Mouse (Mus musculus) stomach, embryonic 16.5 days (tissue): Measurements from ENCODE around the gene Ebf1. TPM values are rescaled to one million over a fixed set of nuclear protein-coding genes. Genes with fewer than 3 reads are reported as not detected.

Experiments
- ATAC-seq: fragments of 200-750 bp; cut with Nextera tagmentation; 2 replicates; pipeline ENCODE4 v1.8.0; 2017; ENCODE audit warnings: moderate number of reproducible peaks, moderate TSS enrichment; ENCODE audit not compliant: insufficient read depth, low FRiP score
- H3K27ac ChIP-seq: fragments of 300-500 bp; sonication (generic); 2 replicates; pipeline ENCODE4 v1.5.1; 2014; ENCODE audit warnings: low read length
- H3K27me3 ChIP-seq: fragments of 300-500 bp; sonication (generic); 2 replicates; pipeline ENCODE4 v1.6.1; 2014; ENCODE audit warnings: low read length, control low read depth, mixed read lengths; ENCODE audit not compliant: control insufficient read depth, insufficient read depth
- H3K36me3 ChIP-seq: fragments of 300-500 bp; sonication (generic); 2 replicates; pipeline ENCODE4 v1.6.1; 2014; ENCODE audit warnings: low read length; ENCODE audit not compliant: control insufficient read depth, insufficient read depth
- H3K4me1 ChIP-seq: fragments of 300-500 bp; sonication (generic); 2 replicates; pipeline ENCODE4 v1.6.1; 2014; ENCODE audit warnings: low read length, control low read depth, mixed read lengths; ENCODE audit not compliant: control insufficient read depth, insufficient read depth
- H3K4me2 ChIP-seq: fragments of 300-500 bp; sonication (generic); 2 replicates; pipeline ENCODE4 v1.6.1; 2014; ENCODE audit warnings: low read depth, low read length, mixed read lengths
- H3K4me3 ChIP-seq: fragments of 300-500 bp; sonication (generic); replicated peaks from 2 replicates; pipeline ENCODE4 v1.5.1; 2014; ENCODE audit warnings: mild to moderate bottlenecking, low read length
- H3K9ac ChIP-seq: fragments of 300-500 bp; sonication (generic); 2 replicates; pipeline ENCODE4 v1.6.1; 2014; ENCODE audit warnings: low read length
- H3K9me3 ChIP-seq: fragments of 300-500 bp; sonication (generic); replicated peaks from 2 replicates; pipeline ENCODE4 v1.6.1; 2016; ENCODE audit warnings: low read length, control low read depth; ENCODE audit not compliant: control insufficient read depth
- WGBS: fragments of 180-500 bp; shearing (Covaris S2); extraction: QIAGEN DNeasy Blood & Tissue Kit; methylation state at CpG from one replicate; pipeline ENCODE4 v1.1.7; 2014; 5-methylcytosine and 5-hydroxymethylcytosine counted together
- polyA plus RNA-seq: library from polyadenylated mRNA; unstranded; fragments of >200 nt; fragmentation: Nextera tagmentation; extraction: Ambion mirVana; gene quantifications from 2 replicates; pipeline ENCODE4 v1.2.1, GENCODE M21; 2015

Gene Ebf1
- polyA plus RNA-seq, 1 experiment from 2014 or later, result 12.4 TPM

DNA sequence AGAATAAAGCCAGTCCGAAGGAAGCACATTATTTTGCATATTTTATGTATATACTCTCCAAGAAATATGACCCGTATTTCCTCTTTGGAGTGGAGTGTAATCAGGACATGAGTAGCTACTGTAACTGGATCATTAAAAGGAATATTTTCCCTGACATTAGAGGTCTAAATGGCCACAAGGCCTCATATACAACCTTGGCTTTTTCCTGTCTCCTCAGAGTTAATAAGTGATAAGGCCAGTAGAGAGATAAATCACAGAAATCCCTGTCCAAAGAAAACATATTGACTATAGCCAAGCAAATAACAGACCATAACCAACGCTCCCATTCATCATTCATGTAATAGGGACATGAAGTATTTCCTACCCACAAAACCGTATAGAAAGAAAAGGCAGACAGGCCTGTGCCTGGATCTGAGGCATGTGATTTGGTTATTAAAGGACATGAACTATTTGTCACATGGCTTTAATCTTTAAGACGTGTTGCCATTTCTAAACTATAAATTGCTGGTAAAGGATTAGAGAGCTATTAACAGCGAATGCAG, 315.9 kb downstream of the Ebf1 start:
- Histone ChIP-seq H3K9me3 (no peaks in the 10 kb centered on the region), H3K9ac (no peak overlapping the region), H3K4me3 (no peak overlapping the region), H3K27me3 (no peaks in the 10 kb centered on the region), H3K36me3 (no peaks in the 10 kb centered on the region), H3K27ac (no peak overlapping the region), H3K4me2 (no peak overlapping the region), H3K4me1 (no peaks in the 10 kb centered on the region)
- WGBS, result 53% methylated on average over 6 of the region's 6 CpGs
- no peak for ATAC-seq

GRCm38 (mm10) chr11:44943781-44944180, 326.7 kb downstream of the Ebf1 start:
- Histone ChIP-seq H3K27ac (no peak overlapping the region), H3K9me3 (no peaks in the 10 kb centered on the region), H3K4me3 (no peak overlapping the region), H3K9ac (no peak overlapping the region), H3K4me2 (no peak overlapping the region), H3K4me1 (no peaks in the 10 kb centered on the region), H3K27me3 (no peaks in the 10 kb centered on the region), H3K36me3 (no peaks in the 10 kb centered on the region)
- no peak for ATAC-seq
- WGBS, result 74% methylated on average over 4 of the region's 4 CpGs

- H3K27ac ChIP-seq, result no peak overlapping the region
- ATAC-seq, result no peak
- no peaks in the 10 kb centered on the region for H3K36me3 ChIP-seq
- H3K27me3 ChIP-seq, result no peaks in the 10 kb centered on the region
- WGBS, result 65% methylated on average over 2 of the region's 2 CpGs
- H3K4me2 ChIP-seq, result no peak overlapping the region
- H3K9ac ChIP-seq, result no peak overlapping the region
- H3K4me1 ChIP-seq, result no peaks in the 10 kb centered on the region
- H3K4me3 ChIP-seq, result no peak overlapping the region
- no peaks in the 10 kb centered on the region for H3K9me3 ChIP-seq
Measured at GRCm38 (mm10) chr11:44944401-44944800, 327.3 kb downstream of the Ebf1 start.

- peak; percentile 66; the same call in 1 of the 2 replicates for ATAC-seq
- H3K4me2 ChIP-seq, result no peak overlapping the region
- H3K27me3 ChIP-seq, result no peaks in the 10 kb centered on the region
- H3K27ac ChIP-seq, result no peak overlapping the region
- H3K9ac ChIP-seq, result no peak overlapping the region
- 45% methylated on average over 3 of the region's 3 CpGs for WGBS
- no peaks in the 10 kb centered on the region for H3K9me3 ChIP-seq
- no peak overlapping the region for H3K4me3 ChIP-seq
- no peaks in the 10 kb centered on the region for H3K36me3 ChIP-seq
- no peaks in the 10 kb centered on the region for H3K4me1 ChIP-seq
Measured at GRCm38 (mm10) chr11:44946618-44947017, 329.5 kb downstream of the Ebf1 start.

GRCm38 (mm10) chr11:44948541-44948940, 331.4 kb downstream of the Ebf1 start:
- 66% methylated on average over 6 of the region's 6 CpGs for WGBS
- no peaks in the 10 kb centered on the region for H3K36me3 ChIP-seq
- H3K4me2 ChIP-seq, result no peak overlapping the region
- H3K9me3 ChIP-seq, result no peaks in the 10 kb centered on the region
- no peak overlapping the region for H3K27ac ChIP-seq
- H3K4me1 ChIP-seq, result no peaks in the 10 kb centered on the region
- no peak overlapping the region for H3K9ac ChIP-seq
- H3K4me3 ChIP-seq, result no peak overlapping the region
- H3K27me3 ChIP-seq, result no peaks in the 10 kb centered on the region
- no peak for ATAC-seq

DNA sequence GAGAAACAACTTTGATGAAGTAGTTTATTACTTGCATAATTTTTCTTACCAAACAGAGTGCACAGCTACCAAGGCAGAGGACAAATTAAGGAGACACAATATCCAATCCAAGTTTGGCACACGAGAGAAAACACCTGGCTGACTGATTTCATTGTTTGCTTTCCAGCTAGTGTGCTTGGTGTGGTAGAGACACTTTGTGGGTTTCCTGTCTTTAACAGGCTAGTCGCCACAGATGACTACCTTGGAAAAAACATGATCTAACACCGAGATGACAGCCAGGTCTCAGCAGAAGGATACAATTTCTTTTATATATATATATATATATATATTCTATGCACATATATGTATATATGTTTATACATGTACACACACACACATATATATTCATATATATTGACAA, 332.0 kb downstream of the Ebf1 start:
- no peaks in the 10 kb centered on the region for H3K27me3 ChIP-seq
- no peak overlapping the region for H3K4me3 ChIP-seq
- no peaks in the 10 kb centered on the region for H3K4me1 ChIP-seq
- no peak overlapping the region for H3K4me2 ChIP-seq
- ATAC-seq, result no peak
- 66% methylated on average over 3 of the region's 3 CpGs for WGBS
- H3K36me3 ChIP-seq, result no peaks in the 10 kb centered on the region
- no peak overlapping the region for H3K9ac ChIP-seq
- no peaks in the 10 kb centered on the region for H3K9me3 ChIP-seq
- H3K27ac ChIP-seq, result no peak overlapping the region

DNA sequence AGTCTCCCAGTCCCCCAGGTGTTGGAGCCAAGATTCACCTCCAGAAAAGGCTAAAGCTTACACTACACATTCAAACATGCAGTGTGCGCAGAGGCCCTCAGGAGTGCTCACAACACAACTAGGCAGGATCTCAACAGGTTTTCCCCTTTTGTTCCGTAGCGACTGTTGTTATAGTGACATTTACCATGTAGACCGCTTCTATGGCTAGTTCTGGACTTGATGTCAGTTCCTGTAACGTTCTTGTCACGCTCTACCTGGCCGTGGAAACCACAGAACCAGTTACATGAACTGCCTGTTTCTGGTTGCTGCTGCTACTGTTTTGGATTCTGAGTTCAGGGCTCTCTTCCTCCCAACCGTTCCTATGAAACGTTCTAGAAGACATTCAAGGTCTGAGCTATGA, 333.2 kb downstream of the Ebf1 start:
- Histone ChIP-seq H3K36me3 (no peaks in the 10 kb centered on the region), H3K27ac (no peak overlapping the region), H3K4me3 (no peak overlapping the region), H3K4me2 (no peak overlapping the region), H3K4me1 (no peaks in the 10 kb centered on the region), H3K9me3 (no peaks in the 10 kb centered on the region), H3K9ac (no peak overlapping the region), H3K27me3 (no peaks in the 10 kb centered on the region)
- ATAC-seq, result no peak
- 82% methylated on average over 9 of the region's 9 CpGs for WGBS

DNA sequence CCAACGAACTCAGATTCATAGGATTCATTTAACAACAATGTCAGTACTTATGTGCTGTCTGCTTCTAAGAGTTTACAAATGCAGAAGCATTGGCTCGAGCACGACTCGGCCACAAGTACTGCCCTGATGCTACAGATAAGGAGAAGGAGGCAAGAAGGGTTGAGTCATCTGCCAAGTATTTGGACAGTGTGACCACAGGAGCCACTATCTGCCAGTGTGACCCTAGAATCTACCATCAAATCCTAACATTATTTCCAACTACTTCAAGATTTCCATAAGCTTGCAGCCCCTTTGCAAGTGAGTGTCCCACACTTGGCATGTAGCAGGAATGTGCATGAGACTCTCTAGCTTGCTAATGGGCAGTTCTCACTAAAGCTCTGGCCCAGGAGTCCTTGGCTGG, 334.4 kb downstream of the Ebf1 start:
- Histone ChIP-seq H3K9me3 (no peaks in the 10 kb centered on the region), H3K4me3 (no peak overlapping the region), H3K36me3 (no peaks in the 10 kb centered on the region), H3K27ac (no peak overlapping the region), H3K27me3 (no peaks in the 10 kb centered on the region), H3K4me2 (no peak overlapping the region), H3K9ac (no peak overlapping the region), H3K4me1 (no peaks in the 10 kb centered on the region)
- ATAC-seq, result no peak
- WGBS, result 74% methylated on average over 4 of the region's 4 CpGs

GRCm38 (mm10) chr11:44953337-44953736, 336.2 kb downstream of the Ebf1 start:
- Histone ChIP-seq H3K36me3 (no peaks in the 10 kb centered on the region), H3K9me3 (no peaks in the 10 kb centered on the region), H3K9ac (no peak overlapping the region), H3K27me3 (no peaks in the 10 kb centered on the region), H3K4me1 (no peaks in the 10 kb centered on the region), H3K27ac (no peak overlapping the region), H3K4me2 (no peak overlapping the region), H3K4me3 (no peak overlapping the region)
- ATAC-seq, result no peak
- 79% methylated on average over 1 of the region's 1 CpGs for WGBS

DNA sequence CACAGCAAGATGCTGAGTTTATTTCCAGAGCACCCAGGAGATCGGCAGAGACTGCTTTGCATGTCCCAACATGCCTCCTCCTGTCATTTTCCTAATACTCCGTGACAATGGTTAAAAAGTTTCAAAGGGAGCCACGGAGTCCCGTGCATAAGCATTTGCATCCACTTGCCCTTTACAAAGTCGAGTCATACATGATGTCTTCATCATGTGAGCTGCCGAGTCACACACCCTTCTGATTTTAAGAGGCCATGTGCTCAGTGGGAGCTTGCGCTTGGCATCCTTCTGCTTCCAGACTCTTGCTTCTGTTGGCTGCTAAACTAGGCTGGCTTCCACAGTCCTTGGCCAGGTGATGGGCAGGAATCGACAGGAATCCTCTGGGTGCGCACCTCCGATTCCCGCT, 336.7 kb downstream of the Ebf1 start:
- WGBS, result 82% methylated on average over 11 of the region's 11 CpGs
- no peaks in the 10 kb centered on the region for H3K4me1 ChIP-seq

More for the DNA sequence above, 336.7 kb downstream of the Ebf1 start:
- no peaks in the 10 kb centered on the region for H3K27me3 ChIP-seq
- no peak for ATAC-seq
- H3K9me3 ChIP-seq, result no peaks in the 10 kb centered on the region
- H3K36me3 ChIP-seq, result no peaks in the 10 kb centered on the region
- H3K27ac ChIP-seq, result no peak overlapping the region
- H3K9ac ChIP-seq, result no peak overlapping the region
- H3K4me3 ChIP-seq, result no peak overlapping the region
- H3K4me2 ChIP-seq, result no peak overlapping the region
